Mouse (Mus musculus) heart, postnatal 14 days (tissue): ENCODE data around the gene Zfp568. TPM values are rescaled to one million over a fixed set of nuclear protein-coding genes. Genes with fewer than 3 reads are reported as not detected.

ENCODE experiments used
- DNase-seq, 2 experiments: peaks; one replicate each; pipeline ENCODE4 v3.0.0; 2021 to 2022
- intact Hi-C: fragments of 180-260 bp; cut with DNase I; formaldehyde crosslinking; loops from one replicate; pipeline ENCODE4 v1.15.1; 2025
- total RNA-seq, 2 experiments: library from RNA; stranded (reverse); gene quantifications; 2 replicates each; pipeline ENCODE4 v1.2.3; 2021

The Zfp568 gene
- total RNA-seq, 2 experiments from 2014 or later, result 32.0 to 41.7 TPM

- intact Hi-C loops, result no loop called here
- no peak for DNase-seq
These were observed 50.6 kb downstream of the Zfp568 start for GRCm38 (mm10) chr7:30034331-30034730.

DNA sequence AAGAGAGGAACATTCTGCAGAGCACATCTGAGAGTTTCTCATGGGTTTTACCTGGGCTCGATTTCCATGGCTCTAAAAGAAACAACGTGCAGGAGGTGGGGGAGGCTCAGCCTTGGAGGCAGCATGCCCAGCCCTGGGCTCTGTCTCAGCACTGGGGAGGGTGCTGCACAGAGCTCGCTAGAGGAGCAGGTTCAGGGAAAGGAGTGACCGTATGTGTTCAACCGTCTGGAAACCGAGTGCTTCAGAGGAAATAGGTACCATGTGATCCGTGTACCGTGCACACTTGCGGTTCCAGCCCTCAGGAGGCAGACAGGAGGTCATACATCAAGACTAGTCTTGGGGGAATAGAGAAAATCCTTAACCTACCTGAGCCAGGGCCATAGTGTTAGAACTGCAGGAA is 60.6 kb downstream of the Zfp568 start:
- DNase-seq, result no peak
- intact Hi-C loops, result no loop called here

DNA sequence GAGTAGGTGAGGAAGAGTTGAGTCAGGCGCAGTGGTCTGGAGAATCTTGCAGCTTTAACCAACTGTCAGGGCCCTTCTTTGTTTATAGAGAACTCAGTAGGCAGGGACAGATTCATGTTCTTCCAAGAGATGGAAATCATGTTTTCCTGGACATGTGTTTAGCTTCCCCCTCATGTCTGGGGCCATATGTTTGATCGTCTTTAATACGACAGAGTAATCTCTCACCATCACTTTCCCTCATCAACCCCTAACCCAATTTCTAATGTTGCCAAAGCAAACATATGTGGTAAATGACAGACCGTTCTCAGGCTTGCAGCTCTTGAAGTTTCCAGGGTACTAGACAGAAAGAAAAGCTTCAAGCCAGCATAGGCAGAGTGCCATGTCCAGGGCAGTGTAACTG is 64.4 kb downstream of the Zfp568 start:
- no peak for DNase-seq
- intact Hi-C loops, result no loop called here

- peak; percentile 90 to 92 for DNase-seq
- intact Hi-C loops, result no loop called here
These were observed 67.3 kb downstream of the Zfp568 start, which contains the start of gene Zfp14 for GRCm38 (mm10) chr7:30050882-30051548. Gene Zfp14 (minus strand): TSS chr7:30051380.

DNA sequence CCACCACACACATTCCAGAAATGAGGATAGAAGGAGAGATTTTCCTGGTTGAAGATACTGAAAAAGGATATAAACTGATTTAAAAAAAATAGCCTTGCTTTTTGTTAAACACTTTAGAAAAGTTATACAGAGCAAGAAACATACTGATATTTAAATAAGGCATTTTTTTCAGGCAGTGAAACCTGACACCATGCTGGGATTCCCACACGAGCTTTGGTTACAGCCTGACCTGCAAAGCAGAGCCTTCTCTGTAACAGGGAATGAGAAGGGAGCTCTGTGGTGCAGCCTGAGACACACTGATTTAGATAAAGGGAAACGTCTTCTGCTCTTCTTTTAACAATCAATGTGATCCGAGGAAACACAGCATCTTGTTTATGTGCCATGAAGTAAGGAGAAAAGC is 69.8 kb downstream of the Zfp568 start:
- intact Hi-C loops, result no loop called here
- no peak for DNase-seq

DNA sequence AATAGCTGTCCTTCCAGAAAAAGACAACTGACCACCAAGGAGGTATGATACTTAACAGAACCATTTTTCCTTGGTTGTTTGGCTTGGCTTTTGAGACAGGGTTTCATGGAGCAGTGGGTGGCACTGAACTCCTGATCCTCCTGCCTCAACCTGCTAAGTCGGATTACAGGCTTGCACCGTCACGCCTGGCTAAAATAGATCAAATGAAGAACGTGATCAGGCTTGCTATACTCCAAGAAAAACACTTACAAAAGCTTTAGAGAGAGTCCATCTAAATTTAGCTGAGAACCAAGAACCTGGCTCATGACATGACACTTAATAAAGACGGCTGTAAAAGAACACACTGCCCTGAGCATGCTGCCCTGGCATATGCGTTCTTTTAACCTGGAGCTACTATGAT is 76.6 kb downstream of the Zfp568 start:
- intact Hi-C loops, result no loop called here
- DNase-seq, result no peak

GRCm38 (mm10) chr7:30062478-30062877 is 78.7 kb downstream of the Zfp568 start:
- intact Hi-C loops, result no loop called here
- DNase-seq, result no peak

DNA sequence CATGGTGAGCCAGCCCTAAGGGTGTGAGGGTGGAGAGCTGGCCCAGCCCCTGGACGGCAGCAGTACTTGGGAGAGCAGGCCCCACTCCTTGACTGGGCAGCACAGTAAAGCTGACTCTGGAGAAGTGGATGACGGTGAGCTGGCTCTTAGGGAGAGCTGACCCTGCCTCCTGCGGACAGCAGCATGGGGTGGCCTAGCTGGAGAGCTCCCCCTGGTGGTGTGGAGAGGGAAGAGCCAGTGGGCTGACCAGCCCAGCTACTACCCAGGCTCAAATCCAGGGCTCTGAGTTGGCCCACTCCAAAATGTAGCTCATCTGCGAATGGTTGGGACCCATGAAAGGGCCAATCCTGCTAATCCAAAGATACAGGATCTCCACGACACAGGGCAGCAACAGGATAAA is 80.9 kb downstream of the Zfp568 start:
- intact Hi-C loops, result no loop called here
- DNase-seq, result no peak

DNA sequence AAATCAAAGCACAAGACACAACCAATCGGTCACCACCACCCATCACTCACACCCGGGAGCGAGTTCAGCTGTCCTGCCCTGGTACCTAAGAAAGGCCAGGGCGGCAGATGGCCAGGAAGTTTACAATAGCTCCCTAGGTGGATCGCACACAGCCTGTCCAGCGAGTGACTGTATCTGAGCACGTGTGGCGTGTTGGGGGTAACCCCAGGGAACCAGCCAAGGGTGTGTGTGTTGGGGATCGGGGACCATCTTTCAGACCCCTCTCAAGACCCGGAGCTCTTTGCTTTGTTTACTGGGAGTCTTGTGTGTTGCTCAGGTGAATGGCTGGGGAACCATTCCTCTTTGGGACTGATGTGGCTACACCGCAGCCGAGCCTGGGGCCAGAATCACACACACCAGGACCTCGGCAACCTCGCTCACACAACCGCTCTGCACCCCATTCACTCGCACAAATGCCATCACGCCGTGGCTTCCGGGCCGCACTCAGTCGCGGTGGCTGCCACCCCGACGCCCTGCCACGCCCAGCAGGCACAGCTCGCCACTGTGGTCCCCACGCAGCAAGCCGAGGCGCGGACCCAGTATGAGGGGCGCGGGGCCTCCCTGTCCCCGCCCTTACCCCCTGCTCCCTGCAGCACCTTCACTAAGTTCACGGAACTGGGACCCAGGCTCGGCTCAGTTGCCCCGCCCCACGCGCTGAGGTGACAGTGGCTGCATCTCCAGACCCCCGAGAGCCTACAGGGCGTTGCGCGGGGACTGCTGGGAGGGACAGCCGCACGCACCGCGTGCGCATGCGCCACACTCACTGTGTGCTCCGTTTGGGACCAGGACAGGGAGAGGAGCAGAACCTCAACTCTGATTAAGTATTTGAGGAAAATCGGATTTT is 88.6 kb downstream of the Zfp568 start, which contains the start of gene Zfp82:
Zfp82 (minus strand) TSS at position 755 of the 883 bp plus-strand sequence.
- DNase-seq, result peak; percentile 82 to 89
- intact Hi-C loops, result no loop called here

Other genes starting within 250 kb of the Zfp568 start
- gene Zfp84, start 215.4 kb upstream of the Zfp568 start, total RNA-seq, result 10 to 100 TPM; 12.7 to 14.4 TPM
- gene Zfp30, start 200.0 kb upstream of the Zfp568 start, total RNA-seq, result 1 to 10 TPM; 6.1 to 6.8 TPM
- 10 to 100 TPM; 11.8 to 13.0 TPM for gene Zfp790, start 167.8 kb upstream of the Zfp568 start, total RNA-seq
- 1 to 10 TPM in 1 of 2 experiments, under 1 TPM in 1; 0.83 to 1.5 TPM for gene Zfp940, start 130.3 kb upstream of the Zfp568 start, total RNA-seq
- gene Zfp420, start 124.0 kb upstream of the Zfp568 start, total RNA-seq, result 1 to 10 TPM; 2.5 to 2.8 TPM
- gene Zfp27, start 77.4 kb upstream of the Zfp568 start, total RNA-seq, result 10 to 100 TPM in 1 of 2 experiments, 1 to 10 TPM in 1; 9.7 to 10.4 TPM
- gene Zfp383, start 75.7 kb upstream of the Zfp568 start, total RNA-seq, result 1 to 10 TPM; 7.3 to 8.1 TPM
- gene Zfp74, start 29.9 kb upstream of the Zfp568 start, total RNA-seq, result 1 to 10 TPM; 6.1 to 6.4 TPM
- gene Zfp14, start 67.4 kb downstream of the Zfp568 start, total RNA-seq, result 1 to 10 TPM; 2.2 to 3.3 TPM
- 1 to 10 TPM; 2.0 to 2.1 TPM for gene Zfp82, start 88.9 kb downstream of the Zfp568 start, total RNA-seq
- gene Gm26920, start 106.5 kb downstream of the Zfp568 start, total RNA-seq, result not detected
- 1 to 10 TPM; 1.5 to 1.8 TPM for gene Zfp566, start 106.6 kb downstream of the Zfp568 start, total RNA-seq
- gene Zfp260, start 110.8 kb downstream of the Zfp568 start, total RNA-seq, result 10 to 100 TPM; 35.9 to 40.9 TPM
- 1 to 10 TPM; 4.2 to 4.4 TPM for gene Zfp382, start 138.0 kb downstream of the Zfp568 start, total RNA-seq
- gene Zfp146, start 185.8 kb downstream of the Zfp568 start, total RNA-seq, result 10 to 100 TPM; 29.6 to 34.9 TPM
- gene Cox7a1, start 200.2 kb downstream of the Zfp568 start, total RNA-seq, result 1,000 to 10,000 TPM; 1,873 to 1,882 TPM
- gene Capns1, start 214.9 kb downstream of the Zfp568 start, total RNA-seq, result 100 to 1,000 TPM; 285 to 301 TPM
- 10 to 100 TPM; 52.8 to 55.5 TPM for gene Polr2i, start 248.0 kb downstream of the Zfp568 start, total RNA-seq
- 10 to 100 TPM; 47.4 to 60.8 TPM for gene Tbcb, start 248.3 kb downstream of the Zfp568 start, total RNA-seq